Mouse (Mus musculus): ENCODE data around the gene Trim9. TPM values are rescaled to one million over a fixed set of nuclear protein-coding genes. Genes with fewer than 3 reads are reported as not detected.

Gene Trim9
- total RNA-seq (2023): not detected

DNA sequence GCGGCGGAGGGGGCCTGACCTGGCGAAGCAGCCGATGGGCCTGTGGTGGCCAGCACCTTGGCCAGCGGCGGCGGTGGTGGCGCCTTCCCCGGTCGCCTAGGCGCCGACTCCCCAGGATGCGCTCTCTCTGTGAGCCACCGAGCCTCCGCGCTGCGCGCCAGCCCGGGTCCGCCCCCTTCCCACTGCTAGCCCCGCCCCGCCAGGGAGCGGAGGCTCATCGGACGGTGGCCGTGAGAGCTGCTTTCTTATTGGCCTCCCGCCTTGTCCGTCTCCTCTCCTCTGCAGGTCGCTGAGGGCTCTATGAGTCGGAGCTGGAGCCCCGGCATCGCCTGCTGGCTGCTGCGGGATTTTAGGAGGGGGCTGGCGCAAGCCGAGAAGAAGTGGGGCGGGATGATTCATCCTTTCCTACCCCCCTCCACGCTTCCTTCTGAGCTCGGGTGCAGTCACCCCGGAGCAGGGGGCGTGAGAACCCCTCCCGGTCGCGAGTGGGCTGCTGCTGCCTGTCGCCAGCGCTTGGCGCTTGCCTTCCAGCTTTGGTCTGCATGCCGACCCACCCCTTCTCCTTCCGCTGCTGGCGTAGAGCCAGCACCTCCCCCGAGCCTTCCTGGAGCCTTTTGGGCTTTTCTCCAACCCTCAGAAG lies at the start of gene Trim9:
Gene Trim9 (minus strand): TSS at position 413 of the 640 bp plus-strand sequence.

DNA sequence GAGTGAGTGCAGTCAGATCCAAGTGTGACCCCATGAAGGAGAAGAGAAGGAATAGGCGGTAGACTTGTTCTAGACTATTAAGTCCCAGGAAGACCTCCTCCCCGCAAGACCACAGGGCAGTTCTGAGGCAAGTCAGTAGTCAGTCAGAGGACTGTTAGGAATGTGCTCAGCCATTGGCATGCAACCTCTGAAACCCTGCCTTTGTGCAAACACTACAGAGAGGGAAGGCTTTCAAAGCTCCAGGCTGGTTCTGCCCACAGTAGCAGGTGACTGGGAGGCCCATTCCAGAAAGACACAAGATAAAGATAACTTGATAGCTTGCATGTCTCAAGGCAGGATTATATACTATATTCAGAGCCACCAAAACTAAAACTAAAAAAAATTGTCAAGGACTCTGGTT lies 116.1 kb downstream of the Trim9 start, which contains the start of gene Pygl:
Gene Pygl (minus strand): TSS at position 195 of the 400 bp plus-strand sequence.

Other genes with a start within 250 kb of the Trim9 start
- gene Nin, start 233.9 kb downstream of the Trim9 start, total RNA-seq (2023): 100 to 1,000 TPM; 169 to 171 TPM
- not detected for gene Abhd12b, start 193.5 kb downstream of the Trim9 start, total RNA-seq (2023)
- 100 to 1,000 TPM; 174 to 200 TPM for gene Pygl, start 116.1 kb downstream of the Trim9 start, total RNA-seq (2023)
- 10 to 100 TPM; 33.8 to 35.6 TPM for gene Tmx1, start 105.5 kb upstream of the Trim9 start, total RNA-seq (2023)

Data from monocyte, adult 59 days (primary cell).